ENCODE assay signal across 8 mouse cellular contexts in the genomic region with DNA sequence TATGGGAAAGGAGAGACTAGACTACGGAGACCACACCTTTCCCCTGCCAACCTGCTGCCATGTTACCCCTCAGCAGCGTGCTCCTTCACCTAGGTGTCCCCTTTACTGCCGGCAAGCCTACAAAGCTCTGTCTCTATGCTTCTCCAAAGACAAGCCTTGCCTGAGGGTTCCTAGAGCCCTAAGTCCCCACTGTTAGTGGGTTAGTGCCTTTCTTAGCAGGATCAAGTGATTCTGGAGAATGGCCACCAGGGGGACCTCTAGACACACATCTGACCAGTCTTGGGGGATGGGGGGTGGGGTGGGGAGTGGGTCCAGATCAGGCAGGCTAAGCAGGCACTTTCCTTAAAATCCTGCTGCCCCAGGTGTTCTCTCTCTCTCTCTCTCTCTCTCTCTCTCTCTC. TPM values are rescaled to one million over a fixed set of nuclear protein-coding genes. Genes with fewer than 3 reads are reported as not detected.
DNase-seq lines count a peak whose midpoint lies in the region; ATAC-seq and TF ChIP-seq lines count a peak whose summit lies in the region.
"Had no signal": no experiment of that assay in that cellular context is flagged by ENCODE, and none has a peak within 500 bp of the region (broad histone marks: within the 10 kb centered on the region; RNA-seq: fewer than 3 reads in every experiment).

No protein-coding gene starts in this region.

- H3K36me3 ChIP-seq in kidney, adult 2 months (ENCODE audit: control insufficient read depth, insufficient read depth, low read length), result no peaks in the 10 kb centered on the region
- H3K36me3 ChIP-seq: heart, embryonic 15.5 days had no signal

- no peak overlapping the region for H3K4me3 ChIP-seq in kidney, adult 2 months (ENCODE audit: insufficient read depth, low read depth, low read length)
- H3K4me3 ChIP-seq: heart, embryonic 15.5 days had no signal

- DNase-seq in right cerebral cortex, adult 2 months (ENCODE audit: low spot score in 2 of 2), result peak; percentile 25 to 50
- no peak for DNase-seq in right cerebral cortex, postnatal 36 days (ENCODE audit: low spot score in 2 of 2)
- peak; percentile 91 for DNase-seq in ZHBTc4 (ENCODE audit: low read depth, low spot score)
- DNase-seq in embryo, embryonic 10 days (ENCODE audit: low spot score), result peak; percentile 71
- peak; percentile 56 for DNase-seq in kidney, adult 2 months
- DNase-seq in thymus, postnatal 4 days, result peak; percentile 74

- TF ChIP-seq CTCF in kidney, adult 2 months (conservative IDR thresholded peaks at IDR 0.05; ENCODE audit: insufficient read depth, insufficient read length, low read depth, low read length), result peak; percentile 62

- no peak overlapping the region for H3K27ac ChIP-seq in kidney, adult 2 months (ENCODE audit: insufficient read depth, low read depth, low read length)
- H3K27ac ChIP-seq: heart, embryonic 15.5 days had no signal

- ATAC-seq in megakaryocyte-erythroid progenitor cell, adult 5-6 weeks (replicated peaks; ENCODE audit: low FRiP score, low TSS enrichment, poor library complexity, severe bottlenecking), result peak; percentile 47; the same call in 1 of the 2 replicates

- no peaks in the 10 kb centered on the region for H3K27me3 ChIP-seq in kidney, adult 2 months (replicated peaks; ENCODE audit: control insufficient read depth, insufficient read depth, low read length)

- H3K4me1 ChIP-seq in kidney, adult 2 months (ENCODE audit: control insufficient read depth, insufficient read depth, low read length), result no peaks in the 10 kb centered on the region

- WGBS in kidney, adult 2 months, result 25% methylated on average over 3 of the region's 3 CpGs

- TF ChIP-seq POLR2A in kidney, adult 2 months (IDR thresholded peaks at IDR 0.05; ENCODE audit: low read depth, low read length), result no peak

RNA-seq across cellular contexts. Expression of a gene that starts 1.2 kb away (rescaled TPM):
- polyA plus RNA-seq in kidney, adult 2 months (2012; rRNA removed), result 0.19 and 0.80 TPM in 2 replicates
- 3.4 and 6.3 TPM in 2 replicates for total RNA-seq in megakaryocyte-erythroid progenitor cell, adult 5-6 weeks (2014; fragmentation: Nextera tagmentation)
- total RNA-seq in megakaryocyte-erythroid progenitor cell, adult 5-6 weeks (2017), result 4.5 and 4.9 TPM in 2 replicates

RNA-seq across cellular contexts. Expression of a gene that starts 6.6 kb away (rescaled TPM):
- 51.0 and 64.0 TPM in 2 replicates for polyA plus RNA-seq in kidney, adult 2 months (2012; rRNA removed)
- total RNA-seq in megakaryocyte-erythroid progenitor cell, adult 5-6 weeks (2014; fragmentation: Nextera tagmentation), result 34.7 and 38.3 TPM in 2 replicates
- total RNA-seq in megakaryocyte-erythroid progenitor cell, adult 5-6 weeks (2017), result 10.8 and 13.1 TPM in 2 replicates

RNA-seq across cellular contexts. Expression of a gene that starts 22.7 kb away (rescaled TPM):
- polyA plus RNA-seq in kidney, adult 2 months (2012; rRNA removed), result 73.7 and 99.5 TPM in 2 replicates
- total RNA-seq in megakaryocyte-erythroid progenitor cell, adult 5-6 weeks (2014; fragmentation: Nextera tagmentation), result not detected in 2 replicates
- not detected in 2 replicates for total RNA-seq in megakaryocyte-erythroid progenitor cell, adult 5-6 weeks (2017)

RNA-seq across cellular contexts. Expression of a gene that starts 26.2 kb away (rescaled TPM):
- polyA plus RNA-seq in kidney, adult 2 months (2012; rRNA removed), result 18.8 and 23.8 TPM in 2 replicates
- not detected in 2 replicates for total RNA-seq in megakaryocyte-erythroid progenitor cell, adult 5-6 weeks (2014; fragmentation: Nextera tagmentation)
- not detected in 2 replicates for total RNA-seq in megakaryocyte-erythroid progenitor cell, adult 5-6 weeks (2017)

RNA-seq across cellular contexts. Expression of a gene that starts 34.7 kb away (rescaled TPM):
- polyA plus RNA-seq in kidney, adult 2 months (2012; rRNA removed), result 104 and 130 TPM in 2 replicates
- not detected in 2 replicates for total RNA-seq in megakaryocyte-erythroid progenitor cell, adult 5-6 weeks (2014; fragmentation: Nextera tagmentation)
- total RNA-seq in megakaryocyte-erythroid progenitor cell, adult 5-6 weeks (2017), result not detected in 2 replicates

Comparison
In these comparisons a context has a peak if more than half of its experiments do, and no peak if none do; other contexts are left out.
1. DNase-seq: peak in right cerebral cortex, adult 2 months (2 of 2), ZHBTc4 (single experiment), embryo, embryonic 10 days (single experiment), kidney, adult 2 months (single experiment) and thymus, postnatal 4 days (single experiment); none in right cerebral cortex, postnatal 36 days (0 of 2).